Mouse (Mus musculus) A20 (cell line): Measurements from ENCODE around the gene Fam166b.

ENCODE experiments used
- DNase-seq: peaks from one replicate; pipeline ENCODE4 v3.0.0-alpha.2; 2011; ENCODE audit warnings: low read depth, low spot score

Fam166b gene

DNA sequence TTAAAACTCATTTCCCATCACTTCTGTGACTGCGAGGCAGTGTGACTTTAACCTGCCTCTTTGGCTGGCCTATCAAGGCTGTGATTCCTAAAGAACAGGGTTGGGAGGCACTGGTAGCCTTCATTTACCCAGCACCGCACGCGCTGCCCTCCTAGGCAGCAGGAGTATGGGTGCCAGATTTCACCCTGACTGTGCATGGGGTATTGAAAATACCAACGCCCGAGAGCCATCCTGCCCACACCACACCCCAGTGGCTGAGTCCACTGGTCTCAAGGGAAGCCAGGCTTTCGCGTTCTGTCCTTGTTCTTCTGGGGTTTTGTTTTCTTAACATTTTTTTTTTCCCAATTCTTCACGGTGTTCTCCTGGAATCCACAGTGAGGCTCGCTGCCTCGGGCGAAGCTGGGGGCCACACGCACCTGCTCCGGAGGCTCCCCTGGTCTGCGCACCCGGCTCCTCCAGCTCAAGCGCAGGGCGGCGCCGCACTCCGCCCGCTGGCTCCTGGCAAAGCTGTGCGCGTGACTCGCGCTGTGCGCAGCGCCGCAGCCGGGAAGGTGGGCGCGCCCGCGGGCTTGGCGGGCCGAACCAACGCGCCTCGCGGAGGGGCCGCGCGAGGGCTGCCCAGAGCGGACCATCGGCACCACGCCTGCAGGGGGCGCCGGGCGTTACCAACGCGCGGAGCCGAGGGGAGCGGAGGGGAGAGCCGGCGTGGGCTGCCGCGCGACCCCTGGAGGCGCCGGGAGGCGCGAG is 47.4 kb downstream of the Fam166b start, which contains the start of gene Rusc2:
TSS of gene Rusc2 (plus strand) at position 572 of the 747 bp plus-strand sequence.
- DNase-seq = no peak

DNA sequence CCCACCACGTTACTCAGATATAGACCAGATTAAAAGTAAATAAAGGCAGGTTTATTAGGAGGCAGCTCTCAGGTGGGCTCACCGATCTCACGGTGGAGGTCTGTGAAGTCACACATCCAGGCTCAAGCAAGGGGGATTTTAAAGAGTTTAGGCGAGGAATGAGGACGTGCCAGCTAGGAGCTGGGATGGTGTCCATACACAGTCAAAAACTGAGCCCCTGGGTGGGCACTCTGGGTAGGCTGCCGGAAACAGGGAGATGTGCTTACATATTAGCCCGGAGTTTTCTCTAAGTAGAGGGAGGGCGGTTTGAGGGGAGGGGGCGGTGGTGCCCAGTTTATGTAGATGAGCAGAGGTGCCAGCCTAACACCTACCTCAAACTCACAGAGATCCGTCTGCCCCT is 48.0 kb downstream of the Fam166b start:
- no peak for DNase-seq

DNA sequence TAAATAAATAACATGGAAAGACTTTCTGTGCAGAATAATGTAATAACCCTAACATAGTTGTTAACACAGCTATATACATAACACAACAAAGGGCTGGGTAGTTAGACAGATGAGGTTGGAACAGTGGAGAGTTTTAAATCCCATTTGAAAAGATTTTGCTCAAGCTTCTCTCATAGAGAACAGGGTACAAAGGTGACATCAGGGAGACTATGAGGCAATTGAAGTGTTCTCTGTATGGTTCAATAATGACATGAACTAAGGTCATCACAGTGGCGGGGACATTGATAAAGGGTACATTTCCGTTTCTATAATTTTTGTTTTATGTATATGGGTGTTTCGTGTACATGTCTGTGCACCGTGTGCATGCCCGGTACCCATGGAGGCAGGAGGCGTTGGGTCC is 49.3 kb downstream of the Fam166b start:
- DNase-seq = no peak
